Comparison of ENCODE assay signal across 8 mouse cellular contexts in genomic region chr5:137720558-137721164, GRCm38 (mm10). TPM values are rescaled to one million over a fixed set of nuclear protein-coding genes. Genes with fewer than 3 reads are reported as not detected.
DNase-seq lines count a peak whose midpoint lies in the region; ATAC-seq and TF ChIP-seq lines count a peak whose summit lies in the region.
"Not testable (repeated sequence)": the region's sequence is repeated elsewhere in the genome, so short reads cannot be mapped to it uniquely, and the experiment has no call there.

No protein-coding gene starts in this region.

- H3K27ac ChIP-seq in embryonic facial prominence, embryonic 12.5 days; heart, embryonic 13.5 days (replicated peaks); intestine, embryonic 14.5 days (ENCODE audit: low read depth); lung, embryonic 14.5 days (ENCODE audit: low read depth); neural tube, embryonic 13.5 days (replicated peaks): not testable (repeated sequence)

- H3K4me3 ChIP-seq in embryonic facial prominence, embryonic 12.5 days; intestine, embryonic 14.5 days (ENCODE audit: low read depth, low read length); lung, embryonic 14.5 days (ENCODE audit: low read depth, low read length); neural tube, embryonic 13.5 days: not testable (repeated sequence)
- H3K4me3 ChIP-seq in heart, embryonic 13.5 days: peak overlapping the region; percentile 27; the same call in 1 of the 2 replicates

- TF ChIP-seq CTCF in lung, embryonic 14.5 days (IDR thresholded peaks at IDR 0.05; ENCODE audit: low read depth): not testable (repeated sequence)

- not testable (repeated sequence) for H3K27me3 ChIP-seq in embryonic facial prominence, embryonic 12.5 days; intestine, embryonic 14.5 days (replicated peaks; ENCODE audit: control insufficient read depth, insufficient read depth, low read length); lung, embryonic 14.5 days (ENCODE audit: insufficient read depth, low read length); neural tube, embryonic 13.5 days
- peaks cover 15% of the 10 kb centered on the region for H3K27me3 ChIP-seq in heart, embryonic 13.5 days (replicated peaks)

- H3K36me3 ChIP-seq in embryonic facial prominence, embryonic 12.5 days; heart, embryonic 13.5 days; intestine, embryonic 14.5 days (ENCODE audit: control insufficient read depth, insufficient read depth, low read length); lung, embryonic 14.5 days (ENCODE audit: insufficient read depth); neural tube, embryonic 13.5 days: not testable (repeated sequence)

- ATAC-seq in embryonic facial prominence, embryonic 12.5 days (ENCODE audit: insufficient number of reproducible peaks, insufficient read depth, low FRiP score, low TSS enrichment); neural tube, embryonic 13.5 days (ENCODE audit: low read depth): not testable (repeated sequence)
- ATAC-seq in heart, embryonic 13.5 days (ENCODE audit: extremely low read depth, insufficient number of reproducible peaks, low FRiP score, low TSS enrichment): peak; percentile 56; the same call in 1 of the 2 replicates
- peak; percentile 76 for ATAC-seq in intestine, embryonic 14.5 days (replicated peaks; ENCODE audit: low FRiP score, low TSS enrichment, low read depth)
- peak; percentile 24; the same call in 1 of the 2 replicates for ATAC-seq in lung, embryonic 14.5 days (ENCODE audit: insufficient read depth)

- WGBS in embryonic facial prominence, embryonic 12.5 days: 16% methylated on average over 11 of the region's 16 CpGs
- WGBS in heart, embryonic 13.5 days: 11% methylated on average over 11 of the region's 16 CpGs
- WGBS in intestine, embryonic 14.5 days: 14% methylated on average over 9 of the region's 16 CpGs
- 2% methylated on average over 10 of the region's 16 CpGs for WGBS in lung, embryonic 14.5 days
- 28% methylated on average over 10 of the region's 16 CpGs for WGBS in neural tube, embryonic 13.5 days

- not testable (repeated sequence) for H3K4me1 ChIP-seq in embryonic facial prominence, embryonic 12.5 days; intestine, embryonic 14.5 days (replicated peaks; ENCODE audit: control insufficient read depth, insufficient read depth, low read length); lung, embryonic 14.5 days (ENCODE audit: insufficient read depth); neural tube, embryonic 13.5 days (replicated peaks)
- peaks cover 21% of the 10 kb centered on the region for H3K4me1 ChIP-seq in heart, embryonic 13.5 days

- H3K9me3 ChIP-seq in embryonic facial prominence, embryonic 12.5 days; heart, embryonic 13.5 days; intestine, embryonic 14.5 days (ENCODE audit: control insufficient read depth, low read length); lung, embryonic 14.5 days (ENCODE audit: low read depth, low read length); neural tube, embryonic 13.5 days: not testable (repeated sequence)

- H3K4me2 ChIP-seq in embryonic facial prominence, embryonic 12.5 days (replicated peaks): peak overlapping the region; percentile 37
- H3K4me2 ChIP-seq in heart, embryonic 13.5 days: peak overlapping the region; percentile 63
- peak overlapping the region; percentile 39 for H3K4me2 ChIP-seq in intestine, embryonic 14.5 days (ENCODE audit: low read length)
- H3K4me2 ChIP-seq in lung, embryonic 14.5 days: peak overlapping the region; percentile 55
- peak overlapping the region; percentile 33 for H3K4me2 ChIP-seq in neural tube, embryonic 13.5 days

- not testable (repeated sequence) for H3K9ac ChIP-seq in embryonic facial prominence, embryonic 12.5 days; intestine, embryonic 14.5 days (ENCODE audit: low read length); lung, embryonic 14.5 days; neural tube, embryonic 13.5 days
- H3K9ac ChIP-seq in heart, embryonic 13.5 days: 0 out of 2 replicates have a peak overlapping the region, but pooled peaks have one; percentile 24

- DNase-seq in ES-CJ7 (ENCODE audit: low read depth, low spot score): peak; percentile 75
- peak; percentile 59 for DNase-seq in intestine, embryonic 14.5 days (ENCODE audit: low spot score)
- DNase-seq in kidney, postnatal 4 days: peak; percentile 61 to 74
- DNase-seq in lung, embryonic 14.5 days: peak; percentile 54
- DNase-seq in thymus, postnatal 14 days: peak; percentile 86

RNA-seq across cellular contexts. Expression of gene Nyap1, which starts 20.7 kb away (rescaled TPM):
- polyA plus RNA-seq in embryonic facial prominence, embryonic 12.5 days (2016; fragmentation: Nextera tagmentation; extraction: Ambion mirVana): 3.7 and 4.6 TPM in 2 replicates
- 1.3 and 1.5 TPM in 2 replicates for polyA plus RNA-seq in heart, embryonic 13.5 days (2015; fragmentation: Nextera tagmentation; extraction: Ambion mirVana)
- polyA plus RNA-seq in intestine, embryonic 14.5 days (2014; fragmentation: Nextera tagmentation; extraction: Ambion mirVana): 1.5 and 1.9 TPM in 2 replicates
- polyA plus RNA-seq in lung, embryonic 14.5 days (2014; fragmentation: Nextera tagmentation; extraction: Ambion mirVana): 0.91 and 0.93 TPM in 2 replicates
- 23.4 and 25.4 TPM in 2 replicates for polyA plus RNA-seq in neural tube, embryonic 13.5 days (2015; fragmentation: Nextera tagmentation; extraction: Ambion mirVana)

RNA-seq across cellular contexts. Expression of gene Tsc22d4, which starts 24.9 kb away (rescaled TPM):
- polyA plus RNA-seq in embryonic facial prominence, embryonic 12.5 days (2016; fragmentation: Nextera tagmentation; extraction: Ambion mirVana): 129 and 133 TPM in 2 replicates
- 128 and 131 TPM in 2 replicates for polyA plus RNA-seq in heart, embryonic 13.5 days (2015; fragmentation: Nextera tagmentation; extraction: Ambion mirVana)
- 121 and 125 TPM in 2 replicates for polyA plus RNA-seq in intestine, embryonic 14.5 days (2014; fragmentation: Nextera tagmentation; extraction: Ambion mirVana)
- 127 TPM in 2 replicates for polyA plus RNA-seq in lung, embryonic 14.5 days (2014; fragmentation: Nextera tagmentation; extraction: Ambion mirVana)
- polyA plus RNA-seq in neural tube, embryonic 13.5 days (2015; fragmentation: Nextera tagmentation; extraction: Ambion mirVana): 76.8 and 86.9 TPM in 2 replicates

RNA-seq across cellular contexts. Expression of gene Agfg2, which starts 36.1 kb away (rescaled TPM):
- 21.7 and 22.2 TPM in 2 replicates for polyA plus RNA-seq in embryonic facial prominence, embryonic 12.5 days (2016; fragmentation: Nextera tagmentation; extraction: Ambion mirVana)
- 19.7 and 20.7 TPM in 2 replicates for polyA plus RNA-seq in heart, embryonic 13.5 days (2015; fragmentation: Nextera tagmentation; extraction: Ambion mirVana)
- 16.0 and 16.4 TPM in 2 replicates for polyA plus RNA-seq in intestine, embryonic 14.5 days (2014; fragmentation: Nextera tagmentation; extraction: Ambion mirVana)
- 10.9 and 12.2 TPM in 2 replicates for polyA plus RNA-seq in lung, embryonic 14.5 days (2014; fragmentation: Nextera tagmentation; extraction: Ambion mirVana)
- 15.5 and 16.6 TPM in 2 replicates for polyA plus RNA-seq in neural tube, embryonic 13.5 days (2015; fragmentation: Nextera tagmentation; extraction: Ambion mirVana)

RNA-seq across cellular contexts. Expression of gene Ppp1r35, which starts 58.0 kb away (rescaled TPM):
- 51.3 and 51.9 TPM in 2 replicates for polyA plus RNA-seq in embryonic facial prominence, embryonic 12.5 days (2016; fragmentation: Nextera tagmentation; extraction: Ambion mirVana)
- 18.3 and 22.3 TPM in 2 replicates for polyA plus RNA-seq in heart, embryonic 13.5 days (2015; fragmentation: Nextera tagmentation; extraction: Ambion mirVana)
- 25.5 and 35.4 TPM in 2 replicates for polyA plus RNA-seq in intestine, embryonic 14.5 days (2014; fragmentation: Nextera tagmentation; extraction: Ambion mirVana)
- polyA plus RNA-seq in lung, embryonic 14.5 days (2014; fragmentation: Nextera tagmentation; extraction: Ambion mirVana): 33.7 and 40.9 TPM in 2 replicates
- 38.1 and 39.7 TPM in 2 replicates for polyA plus RNA-seq in neural tube, embryonic 13.5 days (2015; fragmentation: Nextera tagmentation; extraction: Ambion mirVana)
